Mouse (Mus musculus) MEL (cell line): Measurements from ENCODE around the gene Dydc1.

Experiments used
- CHD2 ChIP-seq: IDR thresholded peaks from 2 replicates; pipeline ENCODE4 v1.6.1; 2011; ENCODE audit warnings: low read length, improper control_type of control experiment
- CTCF ChIP-seq, 3 experiments: IDR thresholded peaks in 2 of 3; conservative IDR thresholded peaks in 1 of 3; 2 replicates each; pipeline ENCODE4 v1.5.1; 2011 to 2012; ENCODE audit warnings: low read length in 3 of 3, low read depth in 2 of 3, mild to moderate bottlenecking in 2 of 3, improper control_type of control experiment in 1 of 3, inconsistent platforms in 1 of 3, mixed read lengths in 1 of 3, moderate library complexity in 1 of 3; ENCODE audit not compliant: control insufficient read depth in 1 of 3, insufficient read depth in 1 of 3, poor library complexity in 1 of 3, severe bottlenecking in 1 of 3
- MAZ ChIP-seq: IDR thresholded peaks from 2 replicates; pipeline ENCODE4 v1.6.1; 2012; ENCODE audit warnings: low read depth, mild to moderate bottlenecking, inconsistent platforms, low read length, improper control_type of control experiment
- POLR2A ChIP-seq, 2 experiments: IDR thresholded peaks; 2 replicates each; pipeline ENCODE4 v1.6.1; 2011 to 2012; ENCODE audit warnings: low read length in 2 of 2, mild to moderate bottlenecking in 2 of 2, control low read depth in 1 of 2, improper control_type of control experiment in 1 of 2, low read depth in 1 of 2, moderate library complexity in 1 of 2; ENCODE audit not compliant: control insufficient read depth in 1 of 2, insufficient read depth in 1 of 2, poor library complexity in 1 of 2
- POLR2AphosphoS2 ChIP-seq: IDR thresholded peaks from 2 replicates; pipeline ENCODE4 v1.6.1; 2011; ENCODE audit warnings: low read length, improper control_type of control experiment
- POLR2AphosphoS5 ChIP-seq: IDR thresholded peaks from 2 replicates; pipeline ENCODE4 v1.6.1; 2012; ENCODE audit warnings: low read depth, borderline replicate concordance, mild to moderate bottlenecking, inconsistent platforms, low read length, moderate library complexity, mixed read lengths
- RAD21 ChIP-seq: IDR thresholded peaks from 2 replicates; pipeline ENCODE4 v1.6.1; 2011; ENCODE audit warnings: mild to moderate bottlenecking, low read depth, low read length, improper control_type of control experiment
- UBTF ChIP-seq: IDR thresholded peaks from 2 replicates; pipeline ENCODE4 v1.6.1; 2012; ENCODE audit warnings: low read depth, mild to moderate bottlenecking, inconsistent platforms, low read length, improper control_type of control experiment, moderate library complexity, borderline replicate concordance; ENCODE audit not compliant: insufficient read depth
- USF1 ChIP-seq: IDR thresholded peaks from 2 replicates; pipeline ENCODE4 v1.6.1; 2014; ENCODE audit warnings: low read depth, mild to moderate bottlenecking, inconsistent platforms, low read length, improper control_type of control experiment, moderate library complexity
- ZNF384 ChIP-seq: IDR thresholded peaks from 2 replicates; pipeline ENCODE4 v1.6.1; 2012; ENCODE audit warnings: low read depth, mild to moderate bottlenecking, inconsistent platforms, low read length, improper control_type of control experiment

DNA sequence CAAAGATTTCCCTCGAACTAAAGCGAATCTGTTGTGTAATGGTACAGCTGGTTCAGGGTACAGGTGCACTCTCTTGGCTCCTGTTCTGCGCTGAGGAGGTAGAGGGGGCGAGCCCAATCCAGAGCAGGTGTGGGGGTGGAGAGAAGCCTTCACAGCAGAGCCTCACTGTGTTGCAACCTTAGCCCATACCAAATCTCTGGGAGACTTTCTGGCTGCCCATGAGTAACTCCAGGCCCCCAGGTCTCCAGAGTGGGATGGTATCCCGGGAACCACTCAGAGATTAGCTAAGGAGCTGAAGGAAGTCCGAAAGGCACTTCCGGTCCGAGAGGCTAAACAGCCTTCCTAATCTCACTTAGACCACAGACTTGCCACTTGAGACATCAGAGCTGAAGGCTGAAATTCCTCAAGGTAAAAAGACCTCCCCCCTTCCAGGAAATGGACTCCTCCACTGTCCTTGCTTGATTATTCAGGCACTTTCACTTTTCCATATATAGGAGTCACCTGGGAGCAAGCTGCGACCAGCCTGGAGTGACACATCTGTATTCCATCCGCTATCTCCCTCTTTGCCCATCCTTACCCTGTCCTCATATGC lies 32.2 kb downstream of the Dydc1 start, which contains the start of gene Mat1a:
- TF ChIP-seq MAZ (no peak), POLR2AphosphoS5 (no peak), POLR2A (IDR thresholded peaks at IDR 0.05; ENCODE audit: control insufficient read depth in 1 of 2, insufficient read depth in 1 of 2, low read depth in 1 of 2, low read length in 2 of 2, poor library complexity in 1 of 2) (no peak), POLR2AphosphoS2 (no peak), USF1 (no peak), CHD2 (no peak), RAD21 (no peak), CTCF (IDR thresholded peaks at IDR 0.05 in 2 of 3, conservative IDR thresholded peaks at IDR 0.05 in 1 of 3; ENCODE audit: control insufficient read depth in 1 of 3, insufficient read depth in 1 of 3, low read depth in 2 of 3, low read length in 3 of 3, poor library complexity in 1 of 3, severe bottlenecking in 1 of 3) (no peak), UBTF (no peak), ZNF384 (no peak)
